Mouse (Mus musculus): ENCODE results near the gene Slamf7.

Slamf7 gene

DNA sequence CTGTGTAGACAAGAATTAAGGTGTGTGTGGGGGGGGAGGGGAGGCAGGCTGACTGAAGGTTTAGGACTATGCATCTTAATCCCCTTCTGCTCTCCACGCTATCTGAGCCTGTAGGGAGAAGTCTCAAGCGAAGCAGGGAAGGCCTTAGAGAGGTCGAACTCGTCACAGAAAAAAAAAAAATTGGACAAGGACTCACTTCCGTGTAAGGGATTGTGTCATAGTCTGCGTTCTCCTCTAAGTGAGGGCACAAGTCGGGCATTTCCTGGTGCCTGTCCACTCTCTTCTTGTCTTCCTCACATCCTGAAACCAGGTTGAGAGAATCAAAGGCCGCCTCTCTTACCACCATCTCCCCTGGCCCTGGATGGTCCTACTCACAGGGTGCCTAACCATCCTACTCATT is 15.7 kb downstream of the Slamf7 start:
- peak in 1 of 2 experiments; percentile 8 for DNase-seq (ENCODE audit: low spot score in 2 of 2)

DNA sequence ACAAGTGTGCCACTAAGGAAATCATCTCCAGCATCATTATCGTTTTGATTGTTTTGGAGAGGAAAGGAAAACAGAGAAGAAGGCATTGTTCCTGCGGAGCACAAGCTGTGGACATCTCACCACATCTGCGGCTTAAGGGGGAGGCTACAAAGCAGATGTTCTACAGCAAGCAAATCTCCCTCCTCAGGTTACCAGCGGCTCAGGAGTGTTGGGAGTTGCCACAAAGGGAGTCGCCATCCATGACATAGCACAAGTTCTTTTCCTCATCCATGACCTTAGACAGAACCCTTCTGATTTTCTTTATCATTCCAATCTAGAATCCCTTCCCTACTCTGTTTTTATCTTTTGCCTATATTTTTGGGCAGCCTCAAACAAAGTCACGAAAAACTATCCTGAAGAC is 17.1 kb downstream of the Slamf7 start:
- DNase-seq (ENCODE audit: low spot score in 2 of 2): no peak

DNA sequence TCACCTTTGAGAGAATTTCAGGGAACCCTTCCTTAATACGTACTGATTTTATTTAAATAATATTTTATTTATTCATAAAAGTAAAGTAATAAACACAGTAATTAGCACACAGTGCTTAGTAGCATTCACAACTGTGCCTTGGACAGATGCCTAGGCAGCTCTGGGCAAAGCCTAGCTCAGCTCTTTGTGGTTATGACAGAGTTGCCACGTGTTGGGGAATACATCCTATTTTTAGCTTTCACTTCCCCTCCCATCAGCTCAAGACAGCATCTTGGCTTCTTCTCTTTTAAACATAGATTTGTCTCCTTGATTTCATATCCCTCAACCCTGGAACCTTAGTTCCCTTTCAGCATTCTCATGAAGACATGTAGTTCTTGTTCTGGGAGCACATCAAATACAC is 21.4 kb downstream of the Slamf7 start:
- DNase-seq (ENCODE audit: low spot score in 2 of 2): peak in 1 of 2 experiments; percentile 52

DNA sequence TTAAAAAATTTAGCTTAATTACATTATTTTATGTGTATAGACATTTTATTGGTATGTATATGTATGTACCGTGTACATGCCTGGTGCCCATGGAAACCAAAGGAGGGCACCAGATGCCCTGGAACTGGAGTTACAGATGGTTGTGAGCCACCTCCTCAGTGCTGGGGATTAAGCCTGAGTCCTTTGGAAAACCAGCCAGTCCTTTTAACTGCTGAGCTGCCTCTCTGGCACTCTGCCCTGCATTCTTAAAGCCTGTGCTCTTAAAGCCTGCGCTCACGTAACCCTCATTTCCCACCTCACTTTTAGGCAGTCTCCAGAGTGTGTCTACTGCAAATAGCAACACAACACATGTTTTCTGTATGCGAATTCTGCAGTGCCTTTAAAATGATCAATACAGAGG is 21.9 kb downstream of the Slamf7 start:
- DNase-seq (ENCODE audit: low spot score in 2 of 2): peak in 1 of 2 experiments; percentile 11

DNA sequence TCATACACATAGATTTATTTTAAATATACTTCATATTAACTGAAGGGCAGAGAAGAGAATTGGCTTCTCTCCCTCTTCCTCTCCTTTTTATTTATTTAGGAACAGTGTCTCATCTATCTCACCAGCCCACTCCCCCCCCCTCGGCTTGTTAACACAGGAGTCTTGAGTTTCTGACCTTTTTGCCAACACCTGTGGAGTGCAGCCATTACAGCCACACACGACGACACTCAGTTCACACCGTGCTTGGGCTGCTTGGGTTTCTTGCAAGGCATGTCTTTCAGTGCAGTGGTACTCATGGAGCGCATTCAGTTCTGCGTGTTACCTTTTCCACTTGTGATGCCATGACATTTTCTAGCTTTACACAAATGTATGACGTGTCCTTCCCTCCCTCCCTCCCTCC is 22.8 kb downstream of the Slamf7 start:
- DNase-seq (ENCODE audit: low spot score in 2 of 2): no peak

DNA sequence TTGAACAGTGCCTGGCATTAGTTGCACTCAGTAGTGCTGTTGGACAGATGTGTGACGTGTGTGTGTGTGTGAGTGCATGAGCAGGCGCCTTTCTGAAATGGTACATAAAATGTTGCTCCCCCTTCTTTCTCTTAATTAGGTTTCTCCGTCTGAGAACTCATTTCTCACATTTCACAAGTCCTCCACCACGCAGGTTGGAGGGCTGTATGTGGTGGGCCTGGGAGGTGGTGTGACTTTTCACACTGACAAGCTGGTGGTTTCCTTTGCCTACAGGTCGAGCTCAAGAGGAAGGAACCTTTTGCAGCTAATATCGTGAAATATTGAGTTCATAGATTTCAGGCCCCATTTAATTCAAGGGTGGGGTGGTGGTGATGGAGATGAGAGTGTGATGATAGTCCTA is 23.7 kb downstream of the Slamf7 start:
- no peak for DNase-seq (ENCODE audit: low spot score in 2 of 2)

DNA sequence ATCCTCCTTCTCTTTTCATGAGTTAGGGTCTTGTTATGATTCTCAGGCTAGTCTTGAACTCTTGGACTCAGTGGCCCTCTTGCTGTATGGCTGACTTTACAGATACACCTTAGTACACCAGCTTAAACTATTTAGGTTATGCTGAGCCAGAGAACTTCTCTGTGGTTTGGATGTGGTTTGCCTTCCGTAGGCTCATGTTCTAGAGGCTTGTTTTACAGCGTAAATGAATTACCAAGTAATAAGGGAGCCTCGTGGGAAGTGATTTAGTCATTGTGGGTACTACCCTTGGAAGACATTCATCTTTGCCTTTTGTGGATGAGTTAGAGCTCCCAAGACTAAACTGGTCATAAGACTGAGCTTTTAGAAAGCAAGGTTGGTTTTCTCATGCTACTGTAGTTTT is 25.0 kb downstream of the Slamf7 start:
- no peak for DNase-seq (ENCODE audit: low spot score in 2 of 2)

DNA sequence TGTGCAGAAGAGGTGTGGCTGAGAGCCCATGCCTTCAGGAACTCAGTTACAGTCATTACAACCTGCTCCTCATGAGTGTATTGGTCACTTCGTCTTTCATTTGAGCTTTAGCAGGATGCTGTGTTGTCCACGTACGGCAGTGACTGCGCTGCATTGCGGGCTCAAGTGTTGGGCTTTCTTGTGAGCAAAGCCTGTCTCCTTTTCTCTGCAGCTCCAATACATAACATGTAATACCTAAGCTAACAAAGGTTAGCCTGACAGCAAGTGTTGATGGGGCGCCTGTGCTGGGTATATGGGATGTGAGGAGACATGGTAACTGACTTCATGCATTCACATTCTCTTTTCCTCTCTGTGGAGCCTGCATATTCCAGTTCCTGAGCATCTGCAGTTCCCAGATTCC is 32.7 kb downstream of the Slamf7 start:
- DNase-seq (ENCODE audit: low spot score in 2 of 2): no peak

DNA sequence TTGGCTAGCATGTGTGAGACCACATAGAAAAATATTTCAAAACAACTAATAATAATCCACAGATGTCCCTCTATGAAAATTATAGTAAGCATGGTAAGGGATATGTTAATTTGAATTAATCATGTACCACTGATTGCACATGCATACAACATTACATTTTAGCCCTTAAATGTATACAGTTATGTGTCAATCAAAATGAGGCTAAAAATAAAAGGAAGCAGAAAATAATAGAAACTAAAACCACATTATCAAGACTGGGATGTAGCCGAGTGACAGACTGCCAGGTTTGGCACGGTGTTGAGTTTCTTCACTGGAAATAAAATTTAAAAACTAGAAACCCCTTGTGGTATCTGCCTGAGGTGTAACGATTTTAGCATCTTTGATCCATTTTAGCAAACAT is 33.2 kb downstream of the Slamf7 start:
- DNase-seq (ENCODE audit: low spot score in 2 of 2): no peak

DNA sequence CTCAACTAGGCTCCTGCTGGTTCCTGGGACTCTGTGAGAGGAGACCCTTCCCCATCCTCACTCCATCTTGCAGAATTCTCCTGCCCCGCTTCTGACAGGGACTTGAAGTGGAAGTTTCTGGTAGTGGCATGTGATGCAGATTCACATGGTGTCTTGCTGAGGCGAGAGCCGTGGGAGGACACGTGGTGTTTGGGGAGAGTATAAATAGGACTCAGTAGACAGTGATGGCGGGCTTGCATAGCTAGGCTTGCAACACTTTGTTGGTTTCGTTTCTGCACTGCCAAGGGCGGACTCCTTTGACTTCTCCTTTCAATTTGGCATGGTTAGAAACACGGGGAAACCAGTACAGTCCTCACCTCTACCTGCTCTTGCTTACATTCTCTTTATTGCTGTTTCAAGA is 33.8 kb downstream of the Slamf7 start:
- peak in 1 of 2 experiments; percentile 53 for DNase-seq (ENCODE audit: low spot score in 2 of 2)

DNA sequence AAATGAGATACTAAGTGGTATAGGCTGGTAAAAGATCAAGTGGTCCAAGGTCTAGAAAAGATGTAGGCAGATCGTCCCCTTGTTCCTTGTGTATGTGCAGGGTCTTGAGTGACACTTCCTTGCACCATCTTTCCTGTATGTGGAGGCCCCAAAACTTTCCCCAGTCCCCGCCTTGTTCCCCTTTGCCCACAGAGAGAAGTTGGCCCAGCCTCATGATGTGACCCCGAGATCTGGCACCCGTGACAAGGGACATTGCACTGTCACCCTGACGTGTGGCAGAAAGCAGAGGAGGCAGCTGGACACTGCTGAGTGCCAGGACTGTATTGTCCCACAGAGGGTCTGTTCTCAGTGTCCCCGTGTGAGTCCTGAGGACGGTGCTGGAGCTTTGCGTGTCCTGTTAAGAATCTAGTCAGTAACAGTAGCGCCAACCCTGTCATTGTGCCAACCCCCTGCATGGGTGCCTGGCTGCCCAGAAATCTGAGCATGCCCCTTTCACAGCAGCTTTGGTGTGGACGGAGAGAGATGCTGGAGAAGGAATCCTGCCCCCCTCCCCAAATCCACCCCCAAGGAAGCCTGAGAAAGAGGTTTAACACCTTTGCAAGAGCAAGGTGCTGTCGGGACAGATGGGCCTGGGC is 35.8 kb downstream of the Slamf7 start:
- DNase-seq (ENCODE audit: low spot score in 2 of 2): peak in 1 of 2 experiments; percentile 32

DNA sequence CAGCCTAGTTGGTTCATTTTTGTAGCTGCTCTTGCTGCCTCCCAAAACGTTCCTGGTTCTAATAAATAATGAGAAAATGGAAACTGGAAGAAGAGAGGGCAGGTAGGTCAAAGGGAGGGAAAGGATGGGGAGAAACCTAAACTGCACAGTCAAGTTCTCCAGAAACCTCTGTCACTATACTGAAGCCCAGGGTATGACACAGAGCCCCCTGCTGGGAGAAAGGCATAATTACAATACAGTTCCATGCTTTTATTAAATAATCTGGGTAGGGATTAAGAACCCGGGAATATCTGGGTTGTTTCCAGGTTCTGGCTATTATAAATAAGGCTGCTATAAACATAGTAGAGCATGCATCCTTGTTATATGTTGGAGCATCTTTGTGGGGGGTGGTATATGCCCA is 38.9 kb downstream of the Slamf7 start:
- peak in 1 of 2 experiments; percentile 17 for DNase-seq (ENCODE audit: low spot score in 2 of 2)

DNA sequence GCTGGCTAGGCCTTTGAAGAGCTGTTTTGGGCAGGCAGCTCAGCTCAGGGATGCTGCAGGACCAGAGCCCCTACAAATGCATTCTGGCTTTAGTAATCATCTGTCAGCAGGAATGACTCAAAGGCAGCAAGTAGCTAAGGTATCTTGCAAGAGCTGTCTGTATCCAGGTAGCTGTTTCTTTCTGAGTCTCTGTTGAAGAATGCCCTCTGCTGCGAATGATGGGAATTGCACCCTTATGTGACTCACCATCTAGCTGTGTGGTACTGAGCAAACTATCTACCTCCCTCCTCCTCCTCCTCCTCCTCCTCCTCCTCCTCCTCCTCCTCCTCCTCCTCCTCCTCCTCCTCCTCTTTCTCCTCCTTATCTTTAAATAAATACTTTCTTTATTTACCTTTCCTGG is 42.1 kb downstream of the Slamf7 start:
- DNase-seq (ENCODE audit: low spot score in 2 of 2): no peak

DNA sequence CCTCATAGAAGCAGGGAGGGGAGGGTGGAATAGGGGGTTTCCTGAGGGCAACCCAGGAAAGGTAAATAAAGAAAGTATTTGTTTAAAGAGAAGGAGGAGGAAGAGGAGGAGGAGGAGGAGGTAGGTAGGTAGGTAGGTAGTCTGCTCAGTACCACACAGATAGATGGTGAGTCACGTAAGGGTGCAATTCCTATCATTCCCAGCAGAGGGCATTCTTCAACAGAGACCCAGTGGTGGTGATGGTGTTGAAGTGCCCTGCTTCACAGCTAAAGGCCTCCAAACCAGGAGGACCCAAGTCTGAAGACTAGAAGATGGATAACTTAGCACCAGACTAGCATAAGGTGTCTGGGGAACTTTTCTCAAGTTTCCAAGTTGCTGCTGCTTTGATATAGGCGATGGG is 42.8 kb downstream of the Slamf7 start:
- DNase-seq (ENCODE audit: low spot score in 2 of 2): no peak

DNA sequence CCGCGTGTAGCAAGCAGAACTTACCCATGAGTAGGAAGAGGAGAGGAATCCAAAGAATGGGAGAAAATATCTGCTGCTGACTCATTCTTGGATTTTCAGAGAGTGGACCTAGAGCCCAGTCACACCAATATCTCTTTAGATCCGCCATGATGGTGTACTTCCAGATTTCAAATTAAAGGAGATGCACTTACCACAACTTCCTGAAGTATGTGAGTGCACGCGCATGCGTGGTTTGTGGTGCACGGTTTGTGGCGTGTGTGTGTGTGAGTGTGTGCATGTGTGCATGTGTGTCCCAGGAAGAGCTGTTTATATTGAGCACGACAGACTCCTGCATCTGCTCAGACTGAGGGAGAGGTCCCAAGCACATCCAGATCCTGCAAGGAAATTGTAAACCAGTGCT is 45.7 kb downstream of the Slamf7 start, which contains the start of gene Ly9:
Gene Ly9, minus strand, starts transcription at position 235 of the 400 bp plus-strand sequence.
- DNase-seq (ENCODE audit: low spot score in 2 of 2): no peak

DNA sequence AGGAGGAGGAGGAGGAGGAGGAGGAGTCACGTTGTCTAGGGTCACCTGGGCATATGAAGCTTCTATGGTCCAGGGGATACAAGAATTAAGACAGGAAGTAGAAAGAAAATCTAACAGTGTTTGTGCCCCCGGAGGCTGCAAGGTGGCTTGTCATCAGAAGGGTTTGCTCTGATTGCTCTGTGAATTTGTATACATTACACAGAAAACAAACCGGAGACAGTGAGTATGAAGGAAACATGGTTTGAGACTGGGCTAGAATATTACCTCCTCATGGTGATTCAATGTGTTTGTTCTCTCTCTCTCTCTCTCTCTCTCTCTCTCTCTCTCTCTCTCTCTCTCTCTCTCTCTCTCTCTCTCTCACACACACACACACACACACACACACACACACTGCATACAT is 46.2 kb downstream of the Slamf7 start:
- no peak for DNase-seq (ENCODE audit: low spot score in 2 of 2)

DNA sequence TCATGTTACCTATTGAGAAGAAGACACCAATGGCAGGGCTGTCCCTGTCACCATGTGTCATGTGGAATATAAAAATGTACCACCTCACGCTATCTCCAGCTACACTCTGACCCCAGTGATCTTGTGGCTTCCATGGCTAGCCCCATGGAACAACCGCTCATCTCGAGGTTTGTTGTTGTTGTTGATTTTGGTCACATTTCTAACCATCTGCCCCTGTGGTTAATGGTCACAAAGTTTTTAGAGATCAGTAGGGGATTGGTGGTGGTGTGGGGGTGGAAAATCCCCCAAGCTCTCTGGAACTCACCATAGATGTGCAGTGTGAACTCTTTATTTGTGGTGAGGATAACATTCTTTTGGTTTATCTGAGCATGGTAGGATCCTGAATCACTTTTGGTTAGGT is 48.1 kb downstream of the Slamf7 start:
- no peak for DNase-seq (ENCODE audit: low spot score in 2 of 2)

DNA sequence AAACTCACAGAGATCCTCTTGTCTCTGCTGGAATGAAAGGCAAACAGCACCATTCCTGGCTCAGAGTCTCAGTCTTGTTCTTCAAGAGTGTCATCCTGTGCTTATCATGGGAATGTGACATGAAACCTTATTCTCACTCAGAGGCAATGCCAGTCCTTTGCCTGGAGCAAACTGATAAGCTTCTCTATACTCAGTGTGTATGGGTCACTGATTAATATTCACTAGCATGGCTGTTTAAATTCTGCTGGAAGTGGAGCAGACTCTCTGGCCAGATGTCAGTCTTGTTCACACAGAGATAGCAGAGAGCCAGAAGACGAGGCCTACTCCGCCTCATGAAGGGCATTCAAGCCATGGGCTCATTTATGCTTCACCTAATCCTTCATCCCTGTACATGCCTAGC is 68.3 kb downstream of the Slamf7 start:
- DNase-seq (ENCODE audit: low spot score in 2 of 2): no peak
